Mouse (Mus musculus) ovary, postnatal 36 days (tissue): ENCODE results near the gene Med13.

ENCODE experiments used
- DNase-seq: peaks from one replicate; pipeline ENCODE4 v3.0.0; 2022; ENCODE audit warnings: low spot score, mixed read lengths

The Med13 gene

GRCm38 (mm10) chr11:86356854-86357788 is at the start of gene Med13:
TSS of gene Med13 (minus strand) at chr11:86357602.
- DNase-seq = peak; percentile 67

- no peak for DNase-seq
Measured at GRCm38 (mm10) chr11:86404590-86404989, 47.2 kb upstream of the Med13 start.

GRCm38 (mm10) chr11:86403845-86404244 is 46.4 kb upstream of the Med13 start:
- no peak for DNase-seq

GRCm38 (mm10) chr11:86399241-86400107 is 42.1 kb upstream of the Med13 start:
- no peak for DNase-seq

- no peak for DNase-seq
Measured at GRCm38 (mm10) chr11:86396950-86397594, 39.7 kb upstream of the Med13 start.

GRCm38 (mm10) chr11:86396518-86396917 is 39.1 kb upstream of the Med13 start:
- no peak for DNase-seq

- peak; percentile 62 for DNase-seq
Measured at GRCm38 (mm10) chr11:86395513-86396125, 38.2 kb upstream of the Med13 start.

GRCm38 (mm10) chr11:86395100-86395499 is 37.7 kb upstream of the Med13 start:
- DNase-seq = no peak

GRCm38 (mm10) chr11:86391687-86392086 is 34.3 kb upstream of the Med13 start:
- no peak for DNase-seq

GRCm38 (mm10) chr11:86390308-86390707 is 32.9 kb upstream of the Med13 start:
- no peak for DNase-seq

GRCm38 (mm10) chr11:86389506-86389905 is 32.1 kb upstream of the Med13 start:
- no peak for DNase-seq

GRCm38 (mm10) chr11:86388821-86389480 is 31.5 kb upstream of the Med13 start:
- DNase-seq = no peak

GRCm38 (mm10) chr11:86387121-86387893 is 29.9 kb upstream of the Med13 start:
- no peak for DNase-seq

GRCm38 (mm10) chr11:86386576-86386975 is 29.2 kb upstream of the Med13 start:
- no peak for DNase-seq

- no peak for DNase-seq
Measured at GRCm38 (mm10) chr11:86385710-86386282, 28.4 kb upstream of the Med13 start.

GRCm38 (mm10) chr11:86384141-86384540 is 26.7 kb upstream of the Med13 start:
- no peak for DNase-seq

- DNase-seq = no peak
Measured at GRCm38 (mm10) chr11:86382520-86383157, 25.2 kb upstream of the Med13 start.

GRCm38 (mm10) chr11:86381478-86382091 is 24.2 kb upstream of the Med13 start:
- no peak for DNase-seq
